Mouse (Mus musculus) neural tube, embryonic 14.5 days (tissue): ENCODE measurements around the gene Fbxl8. TPM values are rescaled to one million over a fixed set of nuclear protein-coding genes. Genes with fewer than 3 reads are reported as not detected.

Source experiments
- ATAC-seq: fragments of 200-750 bp; cut with Nextera tagmentation; 2 replicates; pipeline ENCODE4 v1.8.0; 2017; ENCODE audit warnings: low read depth, mild to moderate bottlenecking, moderate TSS enrichment, moderate library complexity
- H3K27ac ChIP-seq: fragments of 300-500 bp; sonication (generic); 2 replicates; pipeline ENCODE4 v1.5.1; 2014; ENCODE audit warnings: low read depth, mild to moderate bottlenecking, control low read depth, low read length, moderate library complexity, mixed read lengths
- H3K27me3 ChIP-seq: fragments of 300-500 bp; sonication (generic); 2 replicates; pipeline ENCODE4 v1.6.1; 2014; ENCODE audit warnings: low read length; ENCODE audit not compliant: control insufficient read depth, insufficient read depth
- H3K36me3 ChIP-seq: fragments of 300-500 bp; sonication (generic); 2 replicates; pipeline ENCODE4 v1.6.1; 2014; ENCODE audit warnings: low read length, mixed read lengths; ENCODE audit not compliant: control insufficient read depth, insufficient read depth
- H3K4me1 ChIP-seq: fragments of 300-500 bp; sonication (generic); 2 replicates; pipeline ENCODE4 v1.6.1; 2014; ENCODE audit warnings: low read length; ENCODE audit not compliant: control insufficient read depth, insufficient read depth
- H3K4me2 ChIP-seq: fragments of 300-500 bp; sonication (generic); 2 replicates; pipeline ENCODE4 v1.6.1; 2014; ENCODE audit warnings: mild to moderate bottlenecking, low read depth, low read length, control low read depth
- H3K4me3 ChIP-seq: fragments of 300-500 bp; sonication (generic); 2 replicates; pipeline ENCODE4 v1.5.1; 2014; ENCODE audit warnings: low read depth, low read length, control low read depth, mixed read lengths
- H3K9ac ChIP-seq: fragments of 300-500 bp; sonication (generic); replicated peaks from 2 replicates; pipeline ENCODE4 v1.6.1; 2014; ENCODE audit warnings: low read depth, mild to moderate bottlenecking, control low read depth, low read length, mixed read lengths
- H3K9me3 ChIP-seq: fragments of 300-500 bp; sonication (generic); 2 replicates; pipeline ENCODE4 v1.6.1; 2016; ENCODE audit warnings: low read length; ENCODE audit not compliant: control insufficient read depth
- WGBS: fragments of 180-500 bp; shearing (Covaris S2); extraction: QIAGEN DNeasy Blood & Tissue Kit; methylation state at CpG from one replicate; pipeline ENCODE4 v1.1.7; 2014; 5-methylcytosine and 5-hydroxymethylcytosine counted together
- polyA plus RNA-seq: library from polyadenylated mRNA; unstranded; fragments of >200 nt; fragmentation: Nextera tagmentation; extraction: Ambion mirVana; gene quantifications from 2 replicates; pipeline ENCODE4 v1.2.1, GENCODE M21; 2014

Fbxl8 gene
- polyA plus RNA-seq, 1 experiment from 2014 or later, result 0.96 TPM

GRCm38 (mm10) chr8:105304325-105305210 is 40.1 kb downstream of the Fbxl8 start:
- peak; percentile 22; the same call in 1 of the 2 replicates for ATAC-seq
- WGBS, result 71% methylated on average over 9 of the region's 9 CpGs
- Histone ChIP-seq H3K9ac (no peak overlapping the region), H3K36me3 (peaks cover 42% of the 10 kb centered on the region), H3K27ac (no peak overlapping the region), H3K4me3 (no peak overlapping the region), H3K27me3 (no peaks in the 10 kb centered on the region), H3K9me3 (no peaks in the 10 kb centered on the region), H3K4me1 (peaks cover 12% of the 10 kb centered on the region; the same call in 1 of the 2 replicates), H3K4me2 (no peak overlapping the region)

- no peaks in the 10 kb centered on the region for H3K27me3 ChIP-seq
- ATAC-seq, result peak; percentile 46
- peaks cover 33% of the 10 kb centered on the region for H3K36me3 ChIP-seq
- peak within 1 kb of the TSS; percentile 9 for H3K4me2 ChIP-seq
- H3K4me1 ChIP-seq, result peaks cover 12% of the 10 kb centered on the region; the same call in 1 of the 2 replicates
- H3K9ac ChIP-seq, result 0 out of 2 replicates have a peak within 1 kb of the TSS, but pooled peaks have one; percentile 12
- WGBS, result 10% methylated on average over 28 of the region's 30 CpGs
- H3K9me3 ChIP-seq, result no peaks in the 10 kb centered on the region
- H3K4me3 ChIP-seq, result no peak within 1 kb of the TSS
- H3K27ac ChIP-seq, result 0 out of 2 replicates have a peak within 1 kb of the TSS, but pooled peaks have one; percentile 31
These were observed 41.0 kb downstream of the Fbxl8 start, which contains the start of gene Elmo3 for GRCm38 (mm10) chr8:105305211-105306145. Elmo3 (plus strand) TSS chr8:105305601.

GRCm38 (mm10) chr8:105306146-105306691 is 41.8 kb downstream of the Fbxl8 start:
- 0 out of 2 replicates have a peak, but pooled peaks have one; percentile 8 for ATAC-seq
- 59% methylated on average over 5 of the region's 5 CpGs for WGBS
- peaks cover 12% of the 10 kb centered on the region; the same call in 1 of the 2 replicates for H3K4me1 ChIP-seq
- H3K9ac ChIP-seq, result no peak overlapping the region
- H3K4me2 ChIP-seq, result 0 out of 2 replicates have a peak overlapping the region, but pooled peaks have one; percentile 9
- H3K4me3 ChIP-seq, result no peak overlapping the region
- H3K36me3 ChIP-seq, result peaks cover 29% of the 10 kb centered on the region
- no peak overlapping the region for H3K27ac ChIP-seq
- H3K27me3 ChIP-seq, result no peaks in the 10 kb centered on the region
- no peaks in the 10 kb centered on the region for H3K9me3 ChIP-seq

- Histone ChIP-seq H3K4me1 (peaks cover 12% of the 10 kb centered on the region; the same call in 1 of the 2 replicates), H3K9me3 (no peaks in the 10 kb centered on the region), H3K9ac (no peak overlapping the region), H3K4me2 (no peak overlapping the region), H3K27me3 (no peaks in the 10 kb centered on the region), H3K4me3 (no peak overlapping the region), H3K36me3 (peaks cover 22% of the 10 kb centered on the region), H3K27ac (no peak overlapping the region)
- WGBS, result 97% methylated on average over 13 of the region's 13 CpGs
- ATAC-seq, result no peak
These were observed 43.2 kb downstream of the Fbxl8 start for GRCm38 (mm10) chr8:105307670-105308069.

- no peak for ATAC-seq
- WGBS, result 95% methylated on average over 10 of the region's 10 CpGs
These were observed 44.0 kb downstream of the Fbxl8 start for GRCm38 (mm10) chr8:105308428-105308827.

GRCm38 (mm10) chr8:105309142-105309847 is 44.8 kb downstream of the Fbxl8 start:
- Histone ChIP-seq H3K27me3 (no peaks in the 10 kb centered on the region), H3K27ac (no peak overlapping the region), H3K4me3 (no peak overlapping the region), H3K9me3 (no peaks in the 10 kb centered on the region), H3K9ac (no peak overlapping the region), H3K4me2 (no peak overlapping the region), H3K36me3 (peaks cover 24% of the 10 kb centered on the region), H3K4me1 (peaks cover 12% of the 10 kb centered on the region; the same call in 1 of the 2 replicates)
- WGBS, result 81% methylated on average over 15 of the region's 15 CpGs
- no peak for ATAC-seq

More at GRCm38 (mm10) chr8:105308428-105308827, 44.0 kb downstream of the Fbxl8 start:
- Histone ChIP-seq H3K9ac (no peak overlapping the region), H3K4me1 (peaks cover 12% of the 10 kb centered on the region; the same call in 1 of the 2 replicates), H3K27me3 (no peaks in the 10 kb centered on the region), H3K36me3 (peaks cover 22% of the 10 kb centered on the region), H3K4me3 (no peak overlapping the region), H3K27ac (no peak overlapping the region), H3K9me3 (no peaks in the 10 kb centered on the region), H3K4me2 (no peak overlapping the region)

GRCm38 (mm10) chr8:105310118-105310517 is 45.7 kb downstream of the Fbxl8 start:
- Histone ChIP-seq H3K27me3 (no peaks in the 10 kb centered on the region), H3K4me1 (peaks cover 8% of the 10 kb centered on the region; the same call in 1 of the 2 replicates), H3K9me3 (no peaks in the 10 kb centered on the region), H3K9ac (no peak overlapping the region), H3K27ac (no peak overlapping the region), H3K36me3 (peaks cover 30% of the 10 kb centered on the region), H3K4me2 (no peak overlapping the region), H3K4me3 (no peak overlapping the region)
- 92% methylated on average over 8 of the region's 8 CpGs for WGBS
- no peak for ATAC-seq

- Histone ChIP-seq H3K4me1 (no peaks in the 10 kb centered on the region), H3K36me3 (peaks cover 37% of the 10 kb centered on the region), H3K27ac (no peak overlapping the region), H3K4me2 (no peak overlapping the region), H3K4me3 (no peak overlapping the region), H3K9ac (no peak overlapping the region), H3K27me3 (no peaks in the 10 kb centered on the region), H3K9me3 (no peaks in the 10 kb centered on the region)
- no peak for ATAC-seq
- 90% methylated on average over 1 of the region's 1 CpGs for WGBS
These were observed 47.3 kb downstream of the Fbxl8 start for GRCm38 (mm10) chr8:105311718-105312117.
